Mouse (Mus musculus) c-Kit-positive CD71-positive TER-119-negative erythroid progenitor cells, embryonic 14.5 days (primary cell): ENCODE measurements around the gene Plvap.

Experiments used
- DNase-seq: peaks from one replicate; pipeline ENCODE4 v3.0.0-alpha.2; 2013; ENCODE audit warnings: low read depth

Plvap gene

DNA sequence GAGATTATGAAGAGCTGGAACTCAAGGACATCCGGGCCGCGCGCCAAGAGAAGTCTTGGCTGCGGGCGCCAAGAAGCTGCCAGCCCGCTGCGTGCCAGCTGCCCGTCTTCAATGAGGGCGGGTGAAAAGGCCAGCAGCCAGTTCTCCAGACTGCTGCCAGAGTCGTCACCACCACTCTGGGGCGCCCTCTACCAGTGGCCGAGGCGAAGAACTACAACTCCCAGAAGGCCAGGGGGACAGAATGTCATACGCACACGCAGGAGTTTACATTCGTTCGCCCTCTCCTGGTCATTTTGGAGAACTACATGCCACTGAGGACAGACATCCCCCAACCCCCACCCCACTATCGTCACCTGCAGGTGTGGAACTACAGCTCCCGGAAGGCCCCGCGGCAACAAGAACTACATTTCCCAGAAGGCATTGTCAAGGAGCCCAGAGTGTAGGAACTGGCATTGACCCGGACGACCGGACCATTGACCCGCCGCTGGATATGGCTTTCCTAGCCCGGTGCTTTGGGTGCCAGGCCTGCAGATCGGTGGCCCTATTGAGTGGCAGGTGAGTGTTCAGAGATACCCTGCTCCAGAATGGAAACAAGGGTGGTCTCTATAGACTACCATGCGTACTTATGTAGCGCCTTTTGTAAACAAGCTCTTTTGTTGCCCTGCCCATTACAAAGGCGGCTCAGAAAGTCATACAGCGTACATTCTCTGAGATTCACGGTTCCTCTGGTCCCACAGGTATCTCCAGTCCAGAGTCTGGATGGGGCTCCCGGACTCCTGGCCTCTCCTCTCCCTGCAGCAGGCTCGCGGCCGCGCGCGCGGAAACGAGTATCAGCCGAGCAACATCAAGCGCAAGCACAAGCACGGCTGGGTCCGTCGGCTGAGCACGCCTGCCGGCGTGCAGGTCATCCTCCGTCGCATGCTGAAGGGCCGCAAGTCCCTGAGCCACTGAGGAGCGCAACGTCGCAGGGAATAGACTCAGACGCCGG, 46.7 kb downstream of the Plvap start, which contains the start of gene Mrpl34:
Gene Mrpl34 (plus strand): TSS at position 447 of the 988 bp plus-strand sequence.
- peak; percentile 100 for DNase-seq

DNA sequence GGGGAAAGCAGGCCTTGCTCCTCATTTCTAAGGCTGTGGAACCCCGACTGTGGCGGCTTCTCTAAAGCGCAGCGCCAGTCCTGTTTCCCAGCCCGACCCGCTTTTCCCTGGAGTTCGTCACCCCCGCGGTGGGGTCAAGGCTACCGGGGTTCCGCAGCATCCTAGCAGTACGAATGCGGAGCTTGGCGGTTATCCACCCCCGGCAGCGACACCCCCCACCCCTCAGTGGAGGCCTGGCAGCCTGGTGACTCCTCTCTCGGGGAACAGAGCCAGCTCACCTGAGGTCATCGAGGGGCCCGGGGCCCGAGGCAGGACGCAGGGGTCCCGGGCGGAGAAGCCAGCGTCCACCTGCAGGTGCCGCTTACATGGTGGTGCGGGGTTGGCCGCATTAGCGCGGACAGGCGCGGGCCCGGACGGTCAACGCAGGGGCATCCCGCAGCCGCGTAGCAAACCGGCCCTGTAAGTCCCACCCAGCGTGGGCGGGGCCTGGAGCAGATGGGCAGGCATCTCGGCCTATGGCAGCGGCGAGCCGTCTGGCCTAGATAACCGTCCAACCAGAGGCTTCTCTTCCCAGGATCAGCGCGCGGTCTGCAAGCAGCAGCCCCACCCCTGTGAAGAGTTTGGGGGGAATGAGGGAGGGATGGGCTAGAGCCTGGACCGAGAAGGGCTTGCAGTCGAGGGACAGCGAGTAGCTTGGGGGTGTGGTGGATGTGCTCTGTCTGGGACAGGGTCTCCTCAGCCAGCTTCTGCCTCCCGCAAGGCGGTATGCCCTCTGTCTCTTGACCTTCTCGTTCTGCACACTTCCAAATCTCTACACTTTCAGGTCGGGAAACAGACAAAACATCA, 48.1 kb downstream of the Plvap start, which contains the start of gene Abhd8:
Gene Abhd8 (minus strand): TSS at position 468 of the 846 bp plus-strand sequence.
- DNase-seq = peak; percentile 92

DNA sequence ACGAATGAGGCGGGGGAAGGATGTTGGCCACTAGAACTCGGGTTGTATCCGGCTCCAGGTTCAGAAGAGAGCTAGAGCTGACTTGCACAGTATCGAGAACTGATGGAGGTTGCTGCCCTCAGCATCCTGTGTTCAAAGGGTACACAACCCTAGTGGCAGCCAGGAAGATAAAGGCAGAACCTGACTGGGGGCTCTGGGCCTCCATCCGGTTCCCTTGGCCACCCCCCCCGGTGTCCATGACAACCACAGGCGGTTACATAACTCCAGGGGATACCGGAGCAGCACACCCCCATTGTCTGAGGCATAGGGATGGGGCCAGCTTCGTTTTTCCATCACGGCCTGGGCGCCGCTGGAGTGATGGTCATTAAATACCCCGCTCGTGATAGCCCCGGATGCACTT, 48.8 kb downstream of the Plvap start:
- no peak for DNase-seq

DNA sequence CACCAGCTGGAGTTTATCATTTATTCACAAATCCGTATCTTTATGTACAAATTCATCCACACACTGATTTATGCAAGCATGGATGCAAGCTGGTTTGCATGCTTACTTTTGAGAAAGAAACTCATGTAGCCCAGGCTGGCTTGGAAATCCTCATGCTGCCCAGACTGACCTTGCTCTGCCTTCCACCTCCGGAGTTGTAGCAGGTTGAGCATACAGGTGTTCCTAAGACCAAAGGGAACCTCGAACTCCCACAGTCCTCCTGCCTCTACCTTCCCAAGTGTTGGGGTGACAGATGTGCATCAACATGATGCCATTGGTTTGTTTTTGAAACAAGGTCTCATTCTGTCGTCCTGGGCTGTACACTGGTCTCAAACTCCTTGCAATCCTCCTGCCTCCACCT, 49.4 kb downstream of the Plvap start:
- no peak for DNase-seq

DNA sequence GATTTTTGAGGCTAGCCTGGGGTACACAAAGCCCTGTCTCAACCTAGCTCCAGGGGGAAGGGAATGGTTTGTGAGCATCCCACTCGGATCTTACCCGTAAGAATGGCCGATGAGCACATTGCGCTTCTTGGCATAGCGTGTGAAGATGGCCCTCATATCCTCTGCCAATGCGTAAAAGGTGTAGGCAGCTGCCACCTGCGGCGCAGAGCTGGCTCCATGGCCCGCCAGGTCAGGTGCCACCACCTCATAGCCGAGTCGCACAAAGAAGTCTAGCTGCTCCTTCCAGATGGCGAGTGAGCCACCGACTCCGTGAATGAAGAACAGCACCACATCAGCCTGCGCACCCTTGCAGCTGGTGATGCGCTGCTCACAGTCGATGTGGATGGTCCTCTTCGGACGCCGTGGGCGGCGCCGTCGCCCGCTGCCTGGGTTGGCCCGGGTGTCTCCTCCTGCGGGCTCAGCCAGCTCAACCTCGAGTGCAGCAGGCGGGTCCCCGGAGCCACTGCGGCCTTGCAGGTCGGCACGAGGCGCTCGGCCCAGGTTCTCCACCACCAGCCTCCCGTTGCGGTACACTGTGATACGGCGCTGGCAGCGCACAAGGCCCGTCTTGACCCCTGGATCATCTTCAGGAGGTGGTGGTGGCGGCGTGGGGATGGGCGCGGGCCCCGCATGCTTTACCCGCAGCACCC, 50.3 kb downstream of the Plvap start:
- no peak for DNase-seq

DNA sequence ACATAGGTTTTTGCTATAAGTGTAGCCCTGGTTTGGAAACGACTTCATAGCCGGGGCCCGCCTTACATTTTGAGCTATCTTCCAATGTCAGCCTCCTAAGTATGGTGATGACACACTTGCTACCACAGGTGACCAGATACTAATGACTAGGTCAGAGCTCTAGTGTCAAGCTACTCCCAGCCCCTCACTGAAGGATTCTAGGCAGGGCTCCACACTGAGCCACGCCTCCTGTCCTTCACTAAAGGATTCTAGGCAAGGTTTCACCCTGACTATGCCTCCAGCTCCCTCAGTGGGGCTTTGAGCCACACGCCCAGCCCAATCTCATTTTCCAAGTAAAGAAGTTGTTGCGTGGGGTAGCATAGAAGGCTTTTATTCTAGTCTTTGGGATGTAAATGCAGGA, 50.8 kb downstream of the Plvap start:
- no peak for DNase-seq

DNA sequence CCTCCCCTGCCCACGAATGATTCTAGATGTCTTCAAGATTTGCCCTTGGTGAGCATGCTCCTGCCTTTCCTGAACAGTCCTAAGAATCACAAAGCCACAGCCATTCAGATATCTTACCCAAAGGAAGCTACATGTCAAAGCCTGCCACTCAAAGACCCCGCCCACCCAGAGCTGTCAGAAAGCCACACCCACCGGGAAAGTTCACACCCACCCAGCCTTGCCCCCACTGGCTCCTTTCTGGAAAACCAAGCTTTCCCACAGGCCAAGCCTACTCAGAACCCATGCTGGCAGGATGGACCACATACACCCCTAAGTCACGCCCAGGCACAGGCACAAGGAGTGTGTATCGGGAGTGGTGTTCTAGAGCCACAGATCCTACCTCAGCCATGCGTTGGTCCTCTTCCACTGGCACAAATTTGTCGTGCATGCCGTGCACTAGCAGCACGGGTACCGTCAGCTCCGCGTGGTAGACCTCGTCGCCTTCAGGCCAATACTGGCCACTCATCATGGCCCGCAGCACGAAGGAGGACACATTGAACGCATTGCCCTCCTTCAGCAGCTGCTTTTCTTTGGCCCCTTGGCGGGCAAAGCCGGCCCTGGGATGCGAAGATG, 53.8 kb downstream of the Plvap start:
- no peak for DNase-seq

DNA sequence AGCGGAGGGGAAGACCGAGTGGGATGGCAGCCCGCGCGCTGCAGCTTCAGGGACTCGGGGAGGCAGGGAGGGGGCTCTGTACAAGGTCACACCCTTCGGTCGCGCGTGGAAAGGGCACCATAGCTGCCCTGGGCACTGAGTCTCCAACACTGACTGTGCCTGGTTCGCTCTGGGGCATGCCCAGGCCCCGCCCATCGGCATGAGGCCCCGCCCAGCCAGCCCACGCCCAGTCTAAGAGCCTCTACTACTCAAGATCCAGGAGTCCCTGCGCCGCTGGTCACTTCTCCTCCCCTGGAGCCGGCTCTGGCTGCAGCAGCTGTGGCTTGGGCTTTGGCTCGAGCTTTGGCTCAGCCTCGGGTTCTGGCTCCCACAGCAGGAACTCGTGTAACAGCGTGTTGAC, 54.6 kb downstream of the Plvap start:
- DNase-seq = no peak

DNA sequence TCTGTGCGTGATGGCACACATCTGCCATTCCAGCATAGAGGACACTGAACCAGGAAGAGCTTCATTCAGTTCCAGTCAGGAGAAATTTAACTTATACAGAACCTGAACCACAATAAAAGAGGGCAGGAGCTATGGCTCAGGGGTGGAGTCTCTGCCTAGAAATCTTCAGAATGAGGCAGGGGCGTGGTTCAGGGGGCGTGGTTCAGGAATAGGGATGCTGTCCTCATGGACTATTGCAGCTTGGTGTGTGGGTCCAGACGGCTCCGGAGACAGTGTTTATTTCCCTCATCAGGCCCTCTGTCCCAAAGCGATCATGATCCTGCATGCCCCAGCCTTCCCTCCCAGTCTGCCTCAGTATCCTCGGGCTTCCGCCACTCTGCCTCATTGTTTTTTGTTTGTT, 56.9 kb downstream of the Plvap start:
- no peak for DNase-seq

DNA sequence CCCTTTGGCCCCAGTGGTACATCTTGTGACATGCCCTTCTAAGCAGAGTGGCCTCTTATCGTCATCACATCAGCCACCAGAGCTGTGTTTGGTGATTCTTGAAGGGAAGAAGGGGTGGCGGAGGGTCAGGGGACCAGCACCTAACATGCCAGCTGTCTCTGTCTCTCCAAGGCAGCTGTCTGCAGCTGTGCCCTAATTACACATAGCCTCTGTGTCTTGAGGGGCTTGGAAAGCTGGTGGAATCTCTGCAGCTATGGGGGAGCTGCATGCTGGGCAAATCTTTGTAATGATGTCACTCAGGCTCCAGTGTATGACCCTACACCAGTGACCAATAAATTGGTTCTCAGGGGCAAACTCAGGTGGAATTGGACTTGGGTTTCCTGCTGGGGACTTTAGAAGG, 58.9 kb downstream of the Plvap start:
- no peak for DNase-seq

DNA sequence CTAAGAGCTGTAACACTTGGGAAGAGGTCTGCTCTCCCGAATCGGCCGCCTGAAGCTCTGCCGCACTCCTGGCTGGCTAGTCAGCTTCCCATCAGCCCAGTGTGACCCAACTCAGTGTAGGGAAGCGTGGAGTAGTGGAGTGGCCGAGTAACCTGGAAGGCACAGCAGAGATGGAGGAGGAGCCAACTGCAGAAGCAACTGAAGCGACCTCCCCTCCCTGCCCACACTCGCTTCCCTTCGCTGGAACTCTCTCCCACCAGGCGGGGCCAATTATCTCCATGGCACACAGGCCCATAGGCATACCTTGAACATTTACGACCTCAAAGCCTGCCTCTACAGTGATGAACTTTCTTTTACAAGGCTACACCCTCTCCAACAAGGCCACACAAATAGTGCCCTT, 59.8 kb downstream of the Plvap start:
- no peak for DNase-seq

DNA sequence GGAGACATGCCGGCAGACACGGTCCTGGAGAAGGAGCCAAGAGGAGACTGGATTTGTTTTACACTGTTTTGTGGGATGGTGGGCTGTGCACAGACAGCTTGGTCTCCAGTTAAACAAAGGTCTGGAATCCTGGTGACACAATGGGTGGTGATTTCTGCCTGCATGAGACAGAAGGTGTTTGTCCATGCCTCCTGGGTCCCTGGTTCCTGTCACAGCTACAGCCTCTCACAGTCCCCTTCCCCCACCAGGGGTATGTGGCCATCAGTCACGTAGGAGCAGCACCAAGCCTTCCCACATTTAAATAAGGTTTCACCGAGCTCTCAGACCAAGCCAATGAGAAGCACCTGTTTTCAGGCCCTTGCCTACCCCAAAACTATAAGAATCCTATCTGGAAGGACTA, 60.2 kb downstream of the Plvap start:
- no peak for DNase-seq
